Mouse (Mus musculus): ENCODE measurements around the gene Dlk2.

Gene Dlk2

GRCm38 (mm10) chr17:46320492-46320891, 23.3 kb downstream of the Dlk2 start:
- no peak for DNase-seq (ENCODE audit: low read depth, low spot score)

- DNase-seq (ENCODE audit: low read depth, low spot score) = no peak
Measured at GRCm38 (mm10) chr17:46322046-46322823, 25.0 kb downstream of the Dlk2 start.

GRCm38 (mm10) chr17:46327413-46327905, 30.2 kb downstream of the Dlk2 start:
- no peak for DNase-seq (ENCODE audit: low read depth, low spot score)

- DNase-seq (ENCODE audit: low read depth, low spot score) = peak; percentile 98
Measured at GRCm38 (mm10) chr17:46327906-46328534, 30.8 kb downstream of the Dlk2 start, which contains the start of gene Abcc10. Abcc10 (minus strand) TSS chr17:46328352.

GRCm38 (mm10) chr17:46328723-46329122, 31.5 kb downstream of the Dlk2 start:
- DNase-seq (ENCODE audit: low read depth, low spot score) = no peak

- no peak for DNase-seq (ENCODE audit: low read depth, low spot score)
Measured at GRCm38 (mm10) chr17:46336475-46336874, 39.3 kb downstream of the Dlk2 start.

GRCm38 (mm10) chr17:46341208-46341607, 44.0 kb downstream of the Dlk2 start:
- DNase-seq (ENCODE audit: low read depth, low spot score) = no peak

GRCm38 (mm10) chr17:46351026-46351700, 53.9 kb downstream of the Dlk2 start:
- DNase-seq (ENCODE audit: low read depth, low spot score) = no peak
